Mouse (Mus musculus) monocyte, adult 5-6 weeks (primary cell): ENCODE data around the gene Mmp8. TPM values are rescaled to one million over a fixed set of nuclear protein-coding genes. Genes with fewer than 3 reads are reported as not detected.

ENCODE experiments used
- ATAC-seq: fragments of 153-309, 156-312 bp; replicated peaks from 2 replicates; pipeline ENCODE4 v1.8.0; 2017; ENCODE audit warnings: mild to moderate bottlenecking; ENCODE audit not compliant: low TSS enrichment, insufficient number of reproducible peaks, severe bottlenecking, poor library complexity, low FRiP score
- total RNA-seq: library from RNA; stranded (forward); fragments of 200-1000, 200-491, 200-594 nt; gene quantifications from 3 replicates; pipeline ENCODE4 v1.2.3, GENCODE M21; 2017

Mmp8 gene
- total RNA-seq, 1 experiment from 2014 or later, result 1.5 TPM

DNA sequence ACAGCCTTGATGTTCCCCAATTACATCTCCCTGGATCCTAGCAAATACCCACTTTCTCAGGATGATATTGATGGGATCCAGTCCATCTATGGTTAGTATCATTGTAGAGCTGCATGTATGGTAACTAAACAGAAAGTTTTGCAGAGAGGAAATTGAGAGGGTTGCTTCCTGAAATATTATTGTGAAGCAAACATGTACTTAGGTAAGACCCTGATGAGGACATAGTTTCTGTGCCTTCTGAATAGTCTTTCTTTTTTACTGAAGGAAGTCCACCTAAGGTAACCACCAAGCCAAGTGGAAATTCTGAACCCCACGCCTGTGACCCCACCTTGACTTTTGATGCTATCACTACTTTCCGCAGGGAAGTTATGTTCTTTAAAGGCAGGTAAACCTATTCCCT lies 19.1 kb downstream of the Mmp8 start:
- no peak for ATAC-seq

DNA sequence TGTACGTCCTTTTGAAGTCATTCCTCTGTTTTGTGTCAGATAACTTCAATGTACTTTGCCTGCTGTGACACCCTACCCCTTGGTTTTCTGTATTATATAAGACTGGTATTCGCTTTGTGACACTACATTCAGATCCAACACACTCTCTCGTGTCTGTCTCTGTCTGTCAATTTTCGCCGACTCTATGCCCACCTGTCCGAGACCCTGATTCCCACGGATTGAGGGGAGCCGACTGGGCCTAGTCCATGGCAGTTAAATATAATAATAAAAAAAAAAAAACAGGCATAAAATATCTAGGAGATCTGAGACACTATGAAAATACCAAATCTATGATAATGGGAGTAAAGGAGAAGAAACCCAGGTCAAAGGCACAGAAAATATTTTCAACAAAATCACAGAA lies 31.8 kb downstream of the Mmp8 start:
- ATAC-seq, result no peak

DNA sequence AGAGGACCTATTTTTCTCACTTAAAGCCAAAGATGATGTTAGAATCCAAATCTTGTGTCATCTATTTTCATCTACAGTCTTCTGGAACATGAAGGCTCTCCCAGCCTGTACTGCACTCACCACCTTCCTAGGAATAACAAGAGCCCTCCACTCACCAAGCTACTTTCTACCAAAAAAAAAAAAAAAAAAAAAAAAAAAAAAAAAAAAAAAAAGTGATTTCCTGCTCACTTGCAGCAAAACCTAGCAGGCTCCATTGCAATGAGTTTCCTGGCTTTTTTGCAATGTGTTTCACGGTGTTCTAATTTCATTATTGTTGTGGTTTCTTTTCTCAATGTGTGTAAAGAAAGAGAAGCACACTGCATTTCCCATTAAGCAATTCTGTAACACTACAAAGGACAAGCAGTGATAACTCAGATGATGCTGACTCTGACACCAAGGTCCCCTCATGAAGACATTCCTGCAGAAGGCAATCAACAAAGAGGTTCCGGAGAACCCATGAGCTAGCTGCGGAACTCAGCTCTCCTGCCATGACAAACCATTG lies 35.1 kb downstream of the Mmp8 start:
- ATAC-seq, result no peak

DNA sequence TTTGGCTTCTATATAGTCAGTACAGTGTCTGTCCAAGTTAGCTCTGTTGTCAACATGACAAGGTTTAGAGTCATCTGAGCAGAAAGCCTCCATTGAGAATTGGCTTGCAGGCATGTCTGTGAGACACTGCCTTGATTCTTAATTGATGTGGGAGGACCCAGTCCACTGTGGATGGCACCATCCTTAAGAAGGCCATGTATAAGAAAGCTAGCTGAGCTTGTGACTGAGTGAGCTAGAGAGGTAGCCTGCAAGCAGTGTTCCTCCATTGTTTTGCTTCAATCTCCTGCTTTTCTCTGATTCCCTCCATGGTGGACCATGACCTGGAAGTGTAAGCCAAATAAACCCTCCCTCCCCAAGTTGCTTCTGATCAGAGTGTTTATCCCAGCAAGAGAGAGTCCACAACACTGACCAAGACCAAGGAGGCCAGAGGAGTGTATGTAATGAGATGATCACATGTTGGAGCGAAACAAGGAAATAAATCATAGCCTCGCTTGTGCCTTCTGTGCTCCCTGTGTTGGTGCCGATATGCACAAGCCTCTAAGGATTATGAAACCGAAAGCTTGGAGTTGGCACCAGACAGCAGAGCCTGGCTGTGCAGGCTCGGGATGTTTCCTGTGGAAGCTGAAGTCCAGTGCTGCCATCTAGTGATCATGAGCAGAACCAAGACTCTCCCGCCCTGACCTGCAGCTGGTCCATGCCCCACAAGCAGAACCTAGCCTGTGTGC lies 36.7 kb downstream of the Mmp8 start:
- peak; percentile 98 for ATAC-seq

DNA sequence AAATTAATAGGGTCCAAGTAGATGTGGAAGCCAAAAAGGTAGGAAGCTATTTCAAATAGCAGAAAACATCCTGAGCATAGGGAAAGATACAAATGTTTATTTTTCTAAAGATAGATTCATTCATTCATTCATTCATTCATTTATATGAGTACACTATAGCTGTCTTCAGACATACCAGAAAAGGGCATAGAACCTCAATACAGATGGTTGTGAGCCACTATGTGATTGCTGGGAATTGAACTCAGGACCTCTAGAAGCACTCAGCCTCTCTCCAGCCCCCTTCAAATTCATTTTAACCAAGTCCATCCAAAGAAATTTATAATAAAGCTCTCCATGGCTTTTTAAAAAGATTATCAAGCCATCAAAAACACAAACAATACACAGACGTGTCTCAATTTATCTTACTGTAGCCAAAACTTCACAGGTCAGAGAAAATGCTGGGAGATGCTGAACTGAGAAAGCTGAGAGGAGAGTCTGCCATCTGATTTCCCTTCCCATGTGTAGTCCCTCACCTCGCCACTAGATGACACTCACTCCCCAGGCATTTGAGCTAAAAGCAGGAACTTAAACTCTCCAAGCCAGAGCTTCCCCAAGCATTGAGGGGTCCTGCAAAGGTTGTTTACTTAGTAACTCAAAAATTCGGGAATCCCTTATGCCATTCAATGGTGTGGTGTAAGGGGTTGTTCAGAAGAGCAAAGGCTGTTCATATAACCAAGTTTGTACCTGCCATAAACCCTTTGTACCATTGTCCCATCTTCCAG lies 44.9 kb downstream of the Mmp8 start:
- peak; percentile 80; the same call in 1 of the 2 replicates for ATAC-seq

DNA sequence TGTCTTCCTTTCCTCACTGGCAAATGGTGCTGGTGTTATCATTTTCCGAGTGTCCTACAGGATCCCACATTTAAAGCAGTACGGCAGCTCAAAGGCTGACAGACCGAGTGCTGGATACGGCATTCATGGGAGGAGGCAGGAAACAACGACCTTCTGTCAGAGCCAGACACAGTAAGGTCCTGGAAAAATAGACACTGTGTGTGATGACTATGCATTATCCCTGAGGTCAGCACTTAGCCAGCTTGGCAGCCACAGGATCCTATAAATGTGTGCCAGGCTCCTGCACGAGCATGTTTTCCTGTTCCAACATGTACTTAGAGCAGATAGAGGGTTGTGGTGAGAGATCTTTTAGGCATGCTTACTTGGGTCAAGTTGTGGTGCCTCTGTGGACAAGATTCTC lies 45.7 kb downstream of the Mmp8 start:
- no peak for ATAC-seq

DNA sequence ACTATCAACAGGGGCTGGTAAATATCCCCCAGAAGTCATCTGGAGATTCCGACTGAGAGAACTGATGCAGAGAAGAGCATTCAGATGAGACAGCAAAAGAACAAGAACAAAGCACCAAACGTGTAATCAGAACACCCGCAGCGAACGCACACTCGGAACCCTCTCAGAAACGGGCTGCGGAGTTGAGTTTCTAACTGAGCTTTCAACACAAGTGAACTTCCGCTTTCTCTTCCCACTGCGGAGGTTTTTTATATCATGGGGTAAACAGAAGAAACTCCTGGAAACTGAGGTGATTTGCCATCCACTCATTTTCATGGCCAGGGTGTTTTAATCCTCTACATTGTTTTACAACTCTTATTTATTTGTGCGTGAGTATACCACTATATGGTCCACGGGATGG lies 47.4 kb downstream of the Mmp8 start:
- ATAC-seq, result no peak

Other genes starting within 250 kb of the Mmp8 start
- gene Mmp12, start 214.1 kb upstream of the Mmp8 start, total RNA-seq, result 0.39 to 0.86 TPM in 2 of 3 replicates, not detected in the other
- not detected in 3 replicates for gene Mmp1b, start 170.4 kb upstream of the Mmp8 start, total RNA-seq
- not detected in 3 replicates for gene Mmp3, start 112.6 kb upstream of the Mmp8 start, total RNA-seq
- gene Mmp10, start 56.1 kb upstream of the Mmp8 start, total RNA-seq, result not detected in 3 replicates
- gene Mmp27, start 12.9 kb downstream of the Mmp8 start, total RNA-seq, result not detected in 3 replicates
- not detected in 3 replicates for gene Mmp20, start 69.8 kb downstream of the Mmp8 start, total RNA-seq
- not detected in 3 replicates for gene Mmp7, start 133.6 kb downstream of the Mmp8 start, total RNA-seq
- gene Tmem123, start 205.6 kb downstream of the Mmp8 start, total RNA-seq, result 179 to 196 TPM (median 187 TPM) in 3 replicates